ENCODE assay signal across 27 mouse cellular contexts in the genomic region with DNA sequence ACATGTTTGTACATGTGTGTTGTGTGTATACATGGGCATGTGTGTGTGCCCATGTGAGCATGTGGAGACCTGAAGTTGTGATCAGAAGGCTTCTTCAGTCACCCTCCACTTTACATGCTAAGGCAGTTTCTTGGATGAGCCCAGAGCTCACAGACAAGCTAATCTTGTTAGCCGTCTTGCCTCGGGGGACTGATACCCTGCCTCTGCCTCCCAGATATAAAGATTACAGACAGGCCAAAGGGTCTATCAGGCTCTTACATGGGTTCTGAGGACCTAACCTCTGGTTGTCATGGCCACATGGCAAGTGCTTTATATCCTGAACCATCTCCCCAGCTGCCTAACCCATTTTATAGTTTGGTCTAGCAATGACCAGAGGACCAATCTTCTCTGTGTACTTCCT. TPM values are rescaled to one million over a fixed set of nuclear protein-coding genes. Genes with fewer than 3 reads are reported as not detected.
A peak's percentile ranks its signal among the peaks of the same experiment; 100 is the strongest.
DNase-seq lines count a peak whose midpoint lies in the region; ATAC-seq and TF ChIP-seq lines count a peak whose summit lies in the region.
"Had no signal": no experiment of that assay in that cellular context is flagged by ENCODE, and none has a peak within 500 bp of the region (broad histone marks: within the 10 kb centered on the region; RNA-seq: fewer than 3 reads in every experiment).

No protein-coding gene starts in this region.

- H3K4me2 ChIP-seq in liver, postnatal 0 days (ENCODE audit: low read depth, low read length), result no peak overlapping the region
- no peak overlapping the region for H3K4me2 ChIP-seq in liver, embryonic 13.5 days
- H3K4me2 ChIP-seq in liver, embryonic 16.5 days (ENCODE audit: low read depth, low read length), result no peak overlapping the region
- no peak overlapping the region for H3K4me2 ChIP-seq in stomach, postnatal 0 days (replicated peaks; ENCODE audit: low read depth)
- H3K4me2 ChIP-seq: heart, embryonic 12.5 days; heart, embryonic 15.5 days; hindbrain, embryonic 12.5 days had no signal

- peaks cover 2% of the 10 kb centered on the region; the same call in 1 of the 2 replicates for H3K36me3 ChIP-seq in liver, postnatal 0 days (replicated peaks; ENCODE audit: insufficient read depth, low read length)
- 0 out of 2 replicates have a peak, but pooled peaks cover 6% of the 10 kb centered on the region for H3K36me3 ChIP-seq in liver, embryonic 13.5 days
- H3K36me3 ChIP-seq in liver, embryonic 16.5 days (ENCODE audit: control insufficient read depth, insufficient read depth), result no peaks in the 10 kb centered on the region
- peaks cover 2% of the 10 kb centered on the region; the same call in 1 of the 2 replicates for H3K36me3 ChIP-seq in stomach, postnatal 0 days (ENCODE audit: control insufficient read depth, insufficient read depth, low read length)
- H3K36me3 ChIP-seq in heart, adult 2 months (ENCODE audit: control insufficient read depth, insufficient read depth, low read length), result no peaks in the 10 kb centered on the region
- H3K36me3 ChIP-seq: heart, embryonic 15.5 days had no signal

- H3K9ac ChIP-seq in liver, postnatal 0 days (replicated peaks), result no peak overlapping the region
- H3K9ac ChIP-seq in liver, embryonic 13.5 days, result no peak overlapping the region
- no peak overlapping the region for H3K9ac ChIP-seq in liver, embryonic 16.5 days (ENCODE audit: low read depth, low read length)
- H3K9ac ChIP-seq in stomach, postnatal 0 days (ENCODE audit: low read length), result no peak overlapping the region
- H3K9ac ChIP-seq in heart, adult 2 months (ENCODE audit: low read depth, low read length), result no peak overlapping the region
- H3K9ac ChIP-seq: forebrain, postnatal 0 days; heart, embryonic 12.5 days; heart, embryonic 15.5 days; hindbrain, embryonic 12.5 days had no signal

- WGBS in liver, postnatal 0 days (ENCODE audit: insufficient replicate concordance), result 74% methylated on average over 2 of the region's 2 CpGs
- 33% methylated on average over 2 of the region's 2 CpGs for WGBS in liver, embryonic 13.5 days (ENCODE audit: insufficient replicate concordance)
- 45% methylated on average over 2 of the region's 2 CpGs for WGBS in liver, embryonic 16.5 days (ENCODE audit: insufficient replicate concordance)
- 88% methylated on average over 2 of the region's 2 CpGs for WGBS in stomach, postnatal 0 days
- WGBS in heart, adult 2 months, result 93% methylated on average over 2 of the region's 2 CpGs

- ATAC-seq in liver, postnatal 0 days, result no peak
- ATAC-seq in liver, embryonic 13.5 days (ENCODE audit: low read depth), result peak; percentile 91
- peak; percentile 81 for ATAC-seq in liver, embryonic 16.5 days (ENCODE audit: low read depth)
- ATAC-seq in stomach, postnatal 0 days (ENCODE audit: low FRiP score, low TSS enrichment), result no peak
- ATAC-seq: activated CD4-positive, CD25-positive, alpha-beta regulatory T cell, adult 4 months; forebrain, embryonic 14.5 days; forebrain, postnatal 0 days; hindbrain, embryonic 16.5 days had no signal

- no peak for TF ChIP-seq POLR2A in heart, adult 2 months (IDR thresholded peaks at IDR 0.05; ENCODE audit: insufficient read depth, low read depth, low read length)

- no peaks in the 10 kb centered on the region for H3K79me2 ChIP-seq in heart, adult 2 months (replicated peaks; ENCODE audit: control insufficient read depth, insufficient read depth, low read length)

- no peak overlapping the region for H3K27ac ChIP-seq in liver, postnatal 0 days (ENCODE audit: low read depth)
- H3K27ac ChIP-seq in liver, embryonic 13.5 days, result no peak overlapping the region
- no peak overlapping the region for H3K27ac ChIP-seq in liver, embryonic 16.5 days (ENCODE audit: low read length)
- H3K27ac ChIP-seq in stomach, postnatal 0 days (replicated peaks), result no peak overlapping the region
- no peak overlapping the region for H3K27ac ChIP-seq in heart, adult 2 months
- H3K27ac ChIP-seq: gastrocnemius, adult 2 months; heart, embryonic 15.5 days; hindbrain, embryonic 12.5 days had no signal

- H3K27me3 ChIP-seq in liver, postnatal 0 days (ENCODE audit: insufficient read depth, low read length), result no peaks in the 10 kb centered on the region
- no peaks in the 10 kb centered on the region for H3K27me3 ChIP-seq in liver, embryonic 13.5 days
- H3K27me3 ChIP-seq in liver, embryonic 16.5 days (ENCODE audit: control insufficient read depth, insufficient read depth, low read depth, low read length), result no peaks in the 10 kb centered on the region
- no peaks in the 10 kb centered on the region for H3K27me3 ChIP-seq in stomach, postnatal 0 days (ENCODE audit: control insufficient read depth, insufficient read depth, low read length)
- H3K27me3 ChIP-seq in heart, adult 2 months (ENCODE audit: control insufficient read depth, insufficient read depth, low read length), result no peaks in the 10 kb centered on the region
- H3K27me3 ChIP-seq: heart, embryonic 12.5 days; heart, embryonic 15.5 days; hindbrain, embryonic 12.5 days had no signal

- no peak overlapping the region for H3K4me3 ChIP-seq in liver, postnatal 0 days (ENCODE audit: low read depth, low read length)
- no peak overlapping the region for H3K4me3 ChIP-seq in liver, embryonic 13.5 days (replicated peaks)
- no peak overlapping the region for H3K4me3 ChIP-seq in liver, embryonic 16.5 days (ENCODE audit: low read depth, low read length)
- no peak overlapping the region for H3K4me3 ChIP-seq in stomach, postnatal 0 days (ENCODE audit: low read depth, low read length)
- H3K4me3 ChIP-seq in heart, adult 2 months, result no peak overlapping the region
- H3K4me3 ChIP-seq: gastrocnemius, adult 2 months; heart, embryonic 12.5 days; heart, embryonic 15.5 days; hindbrain, embryonic 12.5 days had no signal

- peak; percentile 37 for DNase-seq in liver
- no peak for DNase-seq in liver, postnatal 0 days
- peak; percentile 37 for DNase-seq in liver, embryonic 13.5 days
- no peak for DNase-seq in heart, postnatal 10 days
- no peak for DNase-seq in stomach, postnatal 0 days (ENCODE audit: low spot score)
- DNase-seq in embryo, embryonic 10.5 days (ENCODE audit: low spot score), result no peak
- no peak for DNase-seq in heart, adult 2 months
- DNase-seq: adrenal gland, adult 8-10 months; adrenal gland, postnatal 25 days; cerebellum, adult 11-12 months; cerebellum, adult 8-10 months; cerebellum, postnatal 14 days; embryo, embryonic 11 days; forebrain, postnatal 0 days; gastrocnemius, adult 2 months; gastrocnemius, postnatal 14 days; heart, adult 11 months; heart, postnatal 14 days; heart, postnatal 4 days had no signal

- intact Hi-C loops in heart, postnatal 10 days (cut with DNase I), result no loop called here
- intact Hi-C loops in heart, adult 2 months (cut with DNase I), result no loop called here

- TF ChIP-seq EP300 in liver, postnatal 0 days (IDR thresholded peaks at IDR 0.05; ENCODE audit: low read depth), result no peak
- no peak for TF ChIP-seq EP300 in stomach, postnatal 0 days (optimal IDR thresholded peaks at IDR 0.05)
- TF ChIP-seq EP300 in heart, adult 2 months (IDR thresholded peaks at IDR 0.05; ENCODE audit: insufficient read depth, low read depth, low read length), result no peak

- H3K4me1 ChIP-seq in liver, postnatal 0 days (ENCODE audit: insufficient read depth), result no peaks in the 10 kb centered on the region
- H3K4me1 ChIP-seq in liver, embryonic 13.5 days (replicated peaks), result peaks cover 29% of the 10 kb centered on the region
- H3K4me1 ChIP-seq in liver, embryonic 16.5 days (ENCODE audit: control insufficient read depth, low read depth, low read length), result peaks cover 6% of the 10 kb centered on the region
- H3K4me1 ChIP-seq in stomach, postnatal 0 days (replicated peaks; ENCODE audit: control insufficient read depth, insufficient read depth), result no peaks in the 10 kb centered on the region
- H3K4me1 ChIP-seq in heart, adult 2 months (ENCODE audit: control insufficient read depth, insufficient read depth, low read length), result no peaks in the 10 kb centered on the region
- H3K4me1 ChIP-seq: hindbrain, embryonic 12.5 days had no signal

- TF ChIP-seq CTCF in liver, postnatal 0 days (IDR thresholded peaks at IDR 0.05; ENCODE audit: low read depth), result no peak
- no peak for TF ChIP-seq CTCF in stomach, postnatal 0 days (IDR thresholded peaks at IDR 0.05; ENCODE audit: low read depth)
- TF ChIP-seq CTCF in heart, adult 2 months (IDR thresholded peaks at IDR 0.05), result no peak

- H3K9me3 ChIP-seq in liver, postnatal 0 days (ENCODE audit: low read length), result no peaks in the 10 kb centered on the region
- 0 out of 2 replicates have a peak, but pooled peaks cover 2% of the 10 kb centered on the region for H3K9me3 ChIP-seq in liver, embryonic 13.5 days (replicated peaks)
- H3K9me3 ChIP-seq in liver, embryonic 16.5 days (replicated peaks; ENCODE audit: control insufficient read depth, low read length), result no peaks in the 10 kb centered on the region
- H3K9me3 ChIP-seq in stomach, postnatal 0 days (ENCODE audit: control insufficient read depth, low read length), result no peaks in the 10 kb centered on the region
- H3K9me3 ChIP-seq: heart, embryonic 12.5 days; heart, embryonic 15.5 days; hindbrain, embryonic 12.5 days had no signal

RNA-seq across cellular contexts. Expression of a gene that starts 57.9 kb away (rescaled TPM):
- 0.18 and 0.30 TPM in 2 replicates for polyA plus RNA-seq in liver, postnatal 0 days (2015; fragmentation: Nextera tagmentation; extraction: Ambion mirVana)
- polyA plus RNA-seq in liver, embryonic 13.5 days (2015; fragmentation: Nextera tagmentation; extraction: Ambion mirVana), result 0.06 and 0.30 TPM in 2 replicates
- polyA plus RNA-seq in liver, embryonic 16.5 days (2015; fragmentation: Nextera tagmentation; extraction: Ambion mirVana), result 0.09 and 0.22 TPM in 2 replicates
- total RNA-seq in heart, postnatal 10 days (2021), result under 1 TPM; 0.17 to 0.35 TPM
- polyA plus RNA-seq in stomach, postnatal 0 days (2015; fragmentation: Nextera tagmentation; extraction: Ambion mirVana), result 1.1 and 1.4 TPM in 2 replicates
- total RNA-seq in heart, adult 2 months (2021), result under 1 TPM in 1 of 2 experiments, not detected in 1; 0.08 TPM
- polyA plus RNA-seq in heart, adult 2 months (2012; rRNA removed), result 0.15 and 0.23 TPM in 2 replicates
- total RNA-seq: ES-E14; gastrocnemius, adult 2 months had no signal
- polyA plus RNA-seq: activated CD4-positive, CD25-positive, alpha-beta regulatory T cell, adult 4 months; heart, embryonic 12.5 days had no signal

Comparison
In these comparisons a context has a peak if more than half of its experiments do, and no peak if none do; other contexts are left out.
1. DNase-seq: peak in liver (single experiment) and liver, embryonic 13.5 days (single experiment); none in liver, postnatal 0 days (single experiment), heart, postnatal 10 days (0 of 2), stomach, postnatal 0 days (single experiment), embryo, embryonic 10.5 days (single experiment) and heart, adult 2 months (0 of 2).
2. ATAC-seq: peak in liver, embryonic 13.5 days (single experiment) and liver, embryonic 16.5 days (single experiment); none in liver, postnatal 0 days (single experiment) and stomach, postnatal 0 days (single experiment).